Mouse (Mus musculus) right cerebral cortex, postnatal 36 days (tissue): ENCODE measurements around the gene Cog4.
"Not testable (repeated sequence)": the region's sequence is repeated elsewhere in the genome, so short reads cannot be mapped to it uniquely, and the experiment has no call there.

Experiments
- DNase-seq, 2 experiments: peaks; one replicate each; pipeline ENCODE4 v3.0.0; 2022; ENCODE audit warnings: low spot score in 2 of 2, mixed read lengths in 1 of 2

The Cog4 gene

DNA sequence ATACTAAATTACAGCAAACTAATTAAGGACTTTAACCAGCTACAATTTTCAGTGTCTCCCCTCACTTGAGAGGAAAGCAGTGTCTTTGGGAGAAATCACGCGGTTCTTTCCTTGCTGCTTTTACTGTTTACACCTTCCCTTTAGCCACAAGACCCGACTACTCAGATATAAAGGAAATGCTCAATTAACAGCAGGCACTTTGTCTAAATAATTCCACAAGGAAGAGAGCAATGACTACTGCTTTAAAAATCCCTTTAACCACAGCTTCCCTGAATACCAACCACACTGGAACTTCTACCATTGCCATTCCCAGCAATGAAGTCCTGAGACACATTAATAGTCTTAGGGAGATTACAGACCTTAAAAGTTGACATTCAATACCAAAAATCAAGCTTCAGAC is 17.9 kb upstream of the Cog4 start:
- DNase-seq = no peak

DNA sequence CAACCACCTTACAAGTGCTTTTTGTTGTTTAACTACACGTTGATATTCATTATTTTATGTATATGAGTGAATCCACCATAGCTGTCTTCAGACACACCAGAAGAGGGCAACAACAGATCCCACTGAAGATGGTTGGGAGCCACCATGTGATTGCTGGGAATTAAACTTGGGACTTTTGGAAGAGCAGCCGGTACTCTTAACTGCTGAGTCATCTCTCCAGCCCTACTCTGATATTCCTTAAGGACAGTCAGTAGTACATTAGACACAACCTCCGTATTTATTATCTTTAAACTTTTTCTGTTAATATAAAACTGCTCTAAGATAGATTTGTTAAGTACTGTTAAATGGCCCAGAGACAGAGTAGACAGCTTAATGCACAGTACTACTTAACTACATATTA is 14.4 kb upstream of the Cog4 start:
- no peak for DNase-seq

DNA sequence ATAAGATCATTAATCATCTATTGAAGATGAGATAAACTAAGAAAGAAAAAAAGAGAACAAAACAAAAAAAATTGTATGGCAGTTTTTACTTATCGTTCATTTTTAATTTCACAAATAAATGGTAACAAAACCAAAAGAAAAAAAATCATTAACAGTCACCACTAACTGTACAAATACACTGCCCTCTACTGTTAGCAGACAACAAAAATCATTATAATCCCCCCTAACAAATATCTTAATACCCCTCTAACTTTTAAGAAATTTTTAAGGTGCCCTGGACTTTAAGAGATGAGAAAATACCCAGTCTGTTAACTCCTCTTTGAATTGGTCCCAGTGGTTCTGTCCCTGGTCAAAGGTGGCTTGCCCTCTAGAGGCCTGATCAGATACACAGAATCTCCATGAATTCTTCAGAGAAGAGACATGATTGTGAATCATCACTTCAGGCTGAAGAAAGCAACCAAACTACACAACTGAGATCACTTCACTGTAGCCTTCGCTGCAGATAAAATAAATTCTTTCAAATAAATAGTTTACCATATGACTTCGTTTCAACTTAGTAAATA is 4.3 kb upstream of the Cog4 start:
- no peak for DNase-seq

DNA sequence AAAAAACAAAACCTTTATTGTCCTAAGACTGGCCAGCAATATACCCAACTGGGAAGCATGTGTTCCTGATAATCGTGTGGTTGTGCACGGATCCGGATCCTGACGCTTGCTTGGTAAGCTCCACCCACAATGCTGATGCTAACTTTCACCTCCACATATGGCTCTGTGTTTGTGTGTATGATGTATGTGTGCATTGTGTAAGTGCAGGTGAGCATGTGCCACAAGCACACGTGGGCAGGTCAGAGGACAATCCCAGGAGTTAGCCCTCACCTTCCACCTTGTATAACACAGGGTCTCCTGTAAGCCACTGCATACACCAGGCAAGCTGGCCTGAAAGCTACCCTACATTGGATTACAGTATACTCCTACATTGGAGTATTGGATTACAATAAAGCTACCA is 3.2 kb upstream of the Cog4 start:
- DNase-seq = no peak

DNA sequence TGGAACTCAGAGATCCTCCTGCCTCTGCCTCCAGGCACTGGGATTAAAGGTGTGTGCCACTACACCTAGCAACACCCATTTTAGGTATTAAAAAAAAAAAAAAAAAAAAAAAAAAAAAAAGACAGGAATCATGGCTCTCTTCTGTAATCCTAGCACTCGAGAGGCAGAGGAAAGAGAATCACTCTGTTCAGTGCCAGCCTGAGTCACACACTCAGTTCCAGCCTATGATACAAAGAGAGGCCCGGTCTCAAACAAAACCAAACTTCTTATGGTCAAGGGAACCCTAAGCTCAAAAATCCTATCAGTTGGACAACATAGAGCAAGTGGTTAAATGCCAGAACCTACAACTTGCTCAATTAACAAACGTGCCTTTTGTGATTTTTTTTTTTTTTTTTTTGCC is 1.5 kb upstream of the Cog4 start:
- DNase-seq = no peak

DNA sequence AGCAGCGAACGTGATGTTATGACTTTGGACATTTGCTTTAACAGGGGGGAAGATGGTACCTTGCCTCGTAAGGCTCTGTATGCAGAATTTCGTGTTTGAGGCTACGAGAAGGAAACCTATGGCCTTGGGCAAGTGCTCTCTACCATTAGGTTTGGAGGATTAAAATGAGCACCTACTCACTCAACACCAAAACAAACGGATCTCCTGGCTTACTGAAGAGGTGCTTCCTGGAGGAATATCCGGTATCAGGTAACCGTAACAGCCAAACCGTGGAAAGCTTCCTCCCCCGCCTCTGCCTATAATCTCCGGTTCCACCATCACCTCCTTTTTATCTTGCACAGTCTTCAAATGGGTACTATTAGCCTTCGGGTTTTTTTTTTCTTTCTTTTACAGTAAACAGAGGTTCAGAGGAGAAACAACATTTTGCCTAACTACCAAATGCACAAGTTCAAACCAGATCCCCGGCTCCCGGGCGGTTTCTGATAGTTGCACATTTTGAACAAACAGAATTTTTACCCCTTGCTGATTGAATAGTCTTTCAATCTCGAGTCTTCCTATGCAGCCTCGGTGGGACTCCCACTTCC is 487 bp upstream of the Cog4 start:
- no peak for DNase-seq

DNA sequence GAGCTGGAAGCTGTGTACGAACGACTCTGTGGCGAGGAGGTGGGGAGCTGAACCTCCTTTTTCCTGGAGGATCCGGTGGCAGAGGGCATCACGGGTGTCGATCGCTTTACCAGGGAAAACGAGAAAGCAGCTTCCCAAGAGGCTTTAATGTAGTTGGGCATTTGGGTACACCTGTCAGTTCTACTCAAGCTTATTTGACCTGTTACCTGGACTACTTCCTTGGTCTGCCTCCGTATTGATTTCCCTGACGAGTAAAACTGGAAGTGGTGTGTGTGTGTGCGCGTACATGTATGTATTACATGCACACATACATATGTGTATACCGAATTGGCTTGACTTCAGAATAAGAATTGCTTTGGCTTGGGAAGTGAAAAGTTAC is 760 bp downstream of the Cog4 start:
- no peak for DNase-seq

DNA sequence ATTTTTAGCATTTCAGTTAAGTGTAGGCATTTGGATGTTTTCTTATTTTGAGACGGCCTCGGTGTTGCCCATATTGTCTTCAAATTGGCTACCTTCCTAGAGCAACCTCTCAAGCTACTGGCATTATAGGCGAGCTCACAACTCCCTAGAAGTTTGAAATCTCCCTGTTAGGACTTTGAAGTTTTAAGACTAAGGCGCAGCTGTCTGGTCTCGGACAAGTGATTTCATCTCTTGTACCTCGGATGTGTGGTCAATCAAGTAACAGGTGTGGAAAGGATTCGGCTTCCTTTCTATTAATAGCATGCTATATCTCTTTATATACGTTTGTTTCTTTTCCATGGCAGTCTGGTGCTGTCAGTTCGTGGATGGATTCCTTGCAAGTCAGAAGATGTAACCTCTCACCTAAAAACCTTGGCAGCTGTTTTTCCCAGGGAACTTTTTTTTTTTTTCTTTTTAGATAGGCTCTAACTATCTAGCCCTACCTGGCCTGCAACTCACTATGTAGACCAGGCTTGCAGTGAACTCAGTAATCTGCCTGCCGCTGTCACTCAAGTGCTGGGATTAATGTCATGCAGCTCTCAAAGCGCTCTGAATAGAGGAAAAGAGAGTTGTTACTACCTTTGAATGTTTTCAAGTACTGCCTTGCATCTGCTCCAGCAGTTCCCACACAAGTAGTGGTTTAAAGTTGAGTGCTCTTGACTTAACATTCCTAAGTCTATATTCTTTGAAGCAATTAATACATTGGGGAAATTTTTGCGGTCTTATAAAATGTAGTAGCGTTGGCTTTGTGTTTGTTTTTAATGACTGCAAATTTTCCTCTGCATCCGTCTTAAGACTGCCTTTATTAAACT is 1.5 kb downstream of the Cog4 start:
- no peak for DNase-seq

DNA sequence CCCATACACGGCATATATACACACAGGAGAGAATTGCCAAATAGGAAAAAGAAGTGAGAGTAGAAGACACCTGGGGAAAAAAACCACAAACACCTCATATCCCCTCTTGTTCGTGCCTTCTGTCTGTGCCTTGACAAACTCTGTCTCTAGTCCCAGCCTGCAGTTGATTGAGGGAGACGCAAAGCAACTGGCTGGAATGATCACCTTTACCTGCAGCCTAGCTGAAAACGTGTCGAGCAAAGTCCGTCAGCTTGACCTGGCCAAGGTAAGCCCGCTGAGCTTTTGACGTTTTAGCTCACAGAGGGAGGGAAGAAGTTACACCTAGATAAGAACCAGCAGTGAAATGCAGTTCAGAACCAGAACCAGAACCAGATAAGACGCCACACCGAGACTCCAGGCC is 4.8 kb downstream of the Cog4 start:
- no peak for DNase-seq

DNA sequence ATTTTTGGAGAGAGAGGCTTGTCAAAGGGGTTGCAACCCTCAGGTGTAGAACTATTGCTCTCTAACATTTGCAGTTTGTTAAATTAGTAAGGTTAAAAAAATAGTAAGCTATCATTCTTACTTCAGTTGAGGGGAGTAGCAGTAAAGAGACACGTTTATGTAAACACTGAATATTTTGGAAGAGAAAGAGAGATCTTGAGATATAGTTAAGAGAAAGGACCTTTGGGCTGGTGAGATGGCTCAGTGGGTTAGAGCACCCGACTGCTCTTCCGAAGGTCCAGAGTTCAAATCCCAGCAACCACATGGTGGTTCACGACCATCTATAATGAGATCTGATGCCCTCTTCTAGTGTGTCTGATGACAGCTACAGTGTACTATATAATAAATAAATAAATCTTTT is 9.7 kb downstream of the Cog4 start:
- DNase-seq = not testable (repeated sequence)

DNA sequence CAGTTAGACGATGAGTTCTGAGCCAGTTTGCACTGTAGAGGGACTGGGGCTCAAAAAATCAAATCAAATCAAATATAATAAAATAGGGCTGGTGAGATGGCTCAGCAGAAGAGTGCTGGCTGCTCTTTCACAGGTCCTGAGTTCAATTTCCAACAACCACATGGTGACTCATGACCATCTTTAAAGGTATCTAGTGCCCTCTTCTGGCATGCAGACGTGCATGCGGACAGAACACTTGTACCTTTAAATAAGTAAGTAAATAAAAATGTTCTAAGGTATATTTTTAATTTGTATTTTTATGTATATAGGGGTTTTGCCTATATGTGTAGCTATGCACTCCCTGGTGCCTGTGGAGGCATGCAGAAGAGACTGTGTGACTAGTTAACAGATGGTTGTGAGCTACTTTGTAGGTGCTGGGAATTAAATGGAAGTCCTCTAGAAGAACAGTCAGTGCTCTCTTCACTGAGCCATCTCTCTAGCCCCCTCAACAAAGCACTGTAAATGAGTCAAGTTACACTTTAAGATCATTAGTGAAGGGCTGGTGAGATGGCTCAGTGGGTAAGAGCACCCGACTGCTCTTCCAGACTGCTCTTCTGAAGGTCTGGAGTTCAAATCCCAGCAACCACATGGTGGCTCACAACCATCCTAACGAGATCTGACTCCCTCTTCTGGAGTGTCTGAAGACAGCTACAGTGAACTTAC is 10.5 kb downstream of the Cog4 start:
- DNase-seq = no peak

DNA sequence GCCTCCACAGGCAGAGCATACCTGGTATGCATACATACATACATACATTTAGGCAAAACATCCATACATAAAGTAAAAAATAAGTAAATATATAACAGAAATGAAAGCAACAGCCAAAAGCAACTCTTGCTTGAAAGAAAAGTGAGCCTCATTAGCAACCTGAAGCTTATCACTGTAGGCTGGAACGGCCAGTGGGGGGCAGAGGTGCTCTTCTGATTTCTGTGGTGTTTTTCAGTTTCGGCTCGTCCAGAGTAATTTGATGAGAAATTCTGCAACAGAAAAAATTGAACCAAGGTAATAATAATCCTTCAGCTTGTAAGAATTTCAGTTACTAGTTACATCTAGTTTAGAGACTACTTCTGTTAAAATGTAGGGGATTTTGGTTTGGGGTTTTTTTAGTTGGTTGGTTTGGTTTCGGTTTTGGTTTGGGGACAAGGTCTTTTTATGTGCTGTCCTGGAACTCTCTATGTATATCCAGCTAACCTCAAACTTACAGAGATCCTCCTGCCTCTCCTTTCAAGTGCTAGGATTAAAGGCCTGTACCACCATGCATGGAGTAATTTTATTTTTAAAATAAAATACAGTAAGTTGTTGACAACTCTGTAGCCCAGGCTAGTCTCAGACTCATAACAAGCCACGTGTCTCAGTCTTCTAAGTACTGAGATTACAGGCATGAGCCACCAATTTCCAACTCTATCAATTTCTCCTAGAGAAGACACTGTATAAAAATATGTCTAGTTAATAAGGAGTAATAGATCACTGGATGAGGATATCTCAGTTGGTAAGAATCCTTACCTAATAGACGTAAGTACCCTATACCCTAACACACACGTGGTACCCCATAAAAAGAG is 13.5 kb downstream of the Cog4 start:
- no peak for DNase-seq

DNA sequence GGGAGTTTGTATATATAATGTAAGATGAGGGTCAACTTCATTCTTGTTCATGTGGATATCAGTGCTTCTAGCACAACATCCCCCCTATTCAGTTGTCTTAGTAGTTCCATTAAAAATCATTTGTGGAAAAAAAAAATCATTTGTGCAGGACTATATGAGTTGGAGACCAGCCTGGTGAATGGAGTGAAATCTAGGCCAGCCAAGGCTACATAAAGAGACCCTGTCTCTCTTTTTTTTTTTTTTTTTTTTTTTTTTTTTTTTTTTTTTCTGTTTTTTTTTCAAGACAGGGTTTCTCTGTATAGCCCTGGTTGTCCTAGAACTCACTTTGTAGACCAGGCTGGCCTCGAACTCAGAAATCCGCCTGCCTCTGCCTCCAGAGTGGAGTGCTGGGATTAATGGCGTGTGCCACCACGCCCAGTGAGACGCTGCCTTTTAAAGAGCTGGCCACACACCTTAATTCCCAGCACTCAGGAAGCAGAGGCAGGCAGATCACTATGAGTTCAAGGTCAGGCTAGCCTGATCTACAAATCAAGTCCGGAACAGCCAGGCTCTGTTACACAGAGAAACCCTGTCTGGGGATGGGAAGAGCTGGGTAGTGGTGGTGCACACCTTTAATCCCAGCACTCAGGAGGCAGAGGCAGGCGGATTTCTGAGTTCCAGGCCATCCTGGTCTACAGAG is 15.1 kb downstream of the Cog4 start:
- DNase-seq = not testable (repeated sequence)

DNA sequence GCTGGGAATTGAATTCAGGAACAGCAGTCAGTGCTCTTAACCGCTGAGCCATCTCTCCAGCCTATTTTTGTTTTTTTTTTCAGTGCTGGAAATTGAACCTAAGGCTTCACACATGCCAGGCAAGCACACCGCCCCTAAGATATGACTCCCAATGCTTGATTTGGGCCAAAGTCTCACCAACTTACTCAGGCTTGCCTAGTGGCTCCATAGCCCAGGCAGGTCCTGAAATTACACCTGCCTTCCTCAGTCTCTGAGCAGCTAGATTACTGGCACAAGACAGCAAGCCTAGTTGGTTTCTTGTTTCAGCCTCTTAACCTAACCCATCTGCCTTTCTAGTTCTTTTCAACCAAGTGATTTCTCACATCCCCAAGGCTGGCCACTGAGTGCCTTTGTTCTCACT is 24.1 kb downstream of the Cog4 start:
- DNase-seq = no peak

DNA sequence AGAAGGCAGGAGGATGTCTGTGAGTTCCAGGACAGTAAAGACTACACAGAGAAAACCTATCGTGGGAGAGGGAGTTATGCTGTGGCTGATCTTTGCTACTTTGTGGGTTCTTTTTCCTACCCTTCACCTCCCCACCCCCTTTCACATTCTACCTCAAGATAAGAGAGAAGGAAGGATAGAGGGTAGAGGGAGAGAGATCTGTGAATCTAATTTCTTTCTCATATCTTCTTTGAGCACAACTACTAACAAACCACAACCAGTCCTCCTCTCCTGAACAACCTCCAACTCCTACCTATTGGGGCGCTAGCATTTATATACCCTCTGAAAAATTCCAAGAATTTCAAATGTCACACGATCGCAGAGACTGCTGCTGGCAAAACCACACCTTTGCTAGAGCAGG is 31.5 kb downstream of the Cog4 start:
- no peak for DNase-seq

DNA sequence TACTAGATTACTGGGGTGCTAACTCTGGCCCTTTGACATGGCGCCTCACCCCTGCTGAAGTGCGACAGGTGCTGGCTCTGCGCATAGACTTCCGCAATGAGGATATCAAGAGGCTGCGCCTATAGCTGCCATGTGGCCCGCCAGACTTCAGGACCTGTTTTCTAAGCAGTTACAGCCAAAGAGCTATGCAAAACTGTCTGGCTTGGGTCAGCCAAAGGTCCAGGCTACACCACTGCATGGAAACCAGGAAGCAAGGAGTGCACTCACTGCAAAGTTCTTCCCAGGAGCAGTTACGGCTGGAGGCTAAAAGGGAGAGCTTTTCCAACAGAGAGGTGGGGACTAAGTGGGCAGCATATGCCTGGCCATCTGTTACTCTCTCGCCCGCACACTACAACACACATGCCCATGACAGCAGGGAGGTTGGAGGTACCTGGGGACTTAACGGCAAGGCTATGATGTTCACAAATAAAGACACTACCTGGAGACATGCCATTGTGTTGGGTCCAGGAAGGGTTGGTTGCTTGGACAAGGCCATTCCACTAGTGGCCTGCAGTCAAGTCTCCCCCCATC is 35.4 kb downstream of the Cog4 start:
- peak; percentile 25 to 36 for DNase-seq

DNA sequence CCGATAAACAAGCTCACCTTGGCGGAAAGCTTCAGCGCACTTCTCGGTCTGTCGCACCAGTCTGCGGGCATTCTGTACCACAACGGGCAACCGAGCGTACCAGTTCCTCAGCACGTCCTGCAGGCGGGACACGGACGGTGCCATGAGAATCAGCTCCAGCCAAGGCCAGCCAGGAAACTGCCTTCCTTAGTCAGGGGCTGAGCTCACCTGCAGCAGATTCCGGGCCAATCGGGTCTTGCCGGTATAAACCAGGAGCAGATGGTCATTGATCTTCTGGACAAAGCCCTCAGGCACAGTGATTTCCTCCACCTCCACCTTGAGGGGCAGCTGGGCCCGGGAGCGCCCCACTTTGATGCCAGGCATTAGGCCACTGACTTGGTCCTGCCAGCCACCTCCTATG is 37.4 kb downstream of the Cog4 start:
- DNase-seq = no peak

DNA sequence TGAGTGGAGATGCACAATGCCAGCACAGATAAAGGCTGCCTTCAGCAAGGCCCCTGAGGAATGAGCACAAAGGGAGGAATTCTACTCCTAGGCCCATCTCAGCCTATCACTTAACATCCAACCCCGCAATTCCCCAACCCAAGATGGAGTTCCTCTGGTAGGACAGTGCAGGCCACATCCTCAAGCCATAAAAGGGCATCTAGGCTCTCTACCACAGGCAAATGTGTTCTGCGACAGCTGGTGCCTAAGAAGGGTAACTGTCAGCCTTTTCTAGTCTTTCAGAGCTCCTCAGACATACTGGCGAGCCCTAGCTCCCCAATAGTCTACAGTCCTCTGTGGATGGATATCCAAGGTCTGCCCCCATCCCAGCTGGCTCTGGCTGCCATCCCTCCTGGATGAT is 40.2 kb downstream of the Cog4 start:
- no peak for DNase-seq

DNA sequence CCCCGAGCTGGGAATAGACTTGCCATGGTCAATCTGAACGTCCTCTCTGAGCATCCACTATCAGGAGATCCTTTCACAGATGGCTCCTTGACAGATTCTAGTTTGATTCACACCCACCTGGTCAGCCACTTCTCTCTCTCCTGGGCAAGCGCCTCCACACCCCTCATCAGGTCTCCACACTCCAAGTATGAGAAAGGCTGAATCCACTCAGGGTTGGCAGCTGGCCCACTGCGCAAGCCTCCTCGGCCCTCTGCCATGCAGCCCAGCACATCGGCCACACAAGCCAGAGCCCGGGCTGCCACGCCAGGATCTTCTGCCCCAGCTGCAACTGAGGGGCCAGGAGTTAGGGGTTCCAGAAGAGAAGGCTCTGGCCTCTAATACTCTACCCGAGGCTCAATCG is 41.2 kb downstream of the Cog4 start:
- DNase-seq = no peak

DNA sequence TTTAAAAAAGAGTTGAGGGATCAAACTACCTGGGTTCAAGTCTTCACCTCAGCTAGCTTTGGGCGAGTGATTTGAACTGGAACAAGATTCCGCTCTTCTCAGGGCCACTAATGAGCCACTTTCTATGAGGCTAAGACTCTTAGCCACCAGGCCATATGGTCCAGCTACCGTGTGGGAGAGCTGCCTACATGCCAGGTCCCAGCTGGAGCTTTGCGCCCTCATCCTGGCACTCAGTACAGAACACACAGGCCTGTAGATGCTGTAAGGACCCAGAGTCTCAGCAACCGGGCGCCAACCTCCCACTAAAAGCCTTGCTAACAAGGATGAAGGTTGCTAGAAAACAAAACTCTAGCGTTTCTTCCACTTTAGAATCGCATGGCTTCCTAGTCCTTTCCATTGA is 42.0 kb downstream of the Cog4 start:
- no peak for DNase-seq

DNA sequence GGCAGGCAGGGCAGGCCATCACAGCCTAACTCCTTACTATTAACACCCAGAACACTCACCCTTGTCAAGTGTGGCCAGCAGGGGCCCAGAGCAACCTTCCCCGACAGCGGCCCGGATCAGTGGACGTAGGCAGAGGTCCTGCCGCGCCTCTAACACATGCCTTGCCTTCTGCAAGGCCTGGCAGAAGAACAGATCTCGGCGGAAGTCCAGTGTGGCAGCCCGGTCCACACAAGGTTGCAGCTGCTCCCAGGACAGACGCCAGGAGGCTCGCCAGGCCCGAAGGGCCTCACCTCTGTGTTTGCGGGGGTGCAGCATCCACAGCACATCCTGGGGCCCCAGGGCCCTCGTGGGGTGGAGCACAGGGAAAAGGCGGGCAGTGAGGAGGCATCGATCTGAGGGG is 42.5 kb downstream of the Cog4 start:
- no peak for DNase-seq
